Mouse (Mus musculus) bone marrow macrophage, adult 2 months (primary cell): ENCODE data around the gene Hcn1. TPM values are rescaled to one million over a fixed set of nuclear protein-coding genes. Genes with fewer than 3 reads are reported as not detected.

ENCODE experiments used
- H3K27ac ChIP-seq: 2 replicates; pipeline ENCODE4 v1.5.1; 2012; ENCODE audit warnings: low read depth, low read length; ENCODE audit not compliant: insufficient read depth
- H3K4me1 ChIP-seq: 2 replicates; pipeline ENCODE4 v1.6.1; 2012; ENCODE audit warnings: low read length; ENCODE audit not compliant: control insufficient read depth, insufficient read depth
- H3K4me3 ChIP-seq: 2 replicates; pipeline ENCODE4 v1.5.1; 2012; ENCODE audit warnings: mild to moderate bottlenecking, low read length, moderate library complexity; ENCODE audit not compliant: insufficient read depth
- CTCF ChIP-seq: IDR thresholded peaks from 2 replicates; pipeline ENCODE4 v1.5.1; 2012; ENCODE audit warnings: low read depth, mild to moderate bottlenecking, low read length, moderate library complexity
- POLR2A ChIP-seq: IDR thresholded peaks from 2 replicates; pipeline ENCODE4 v1.6.1; 2012; ENCODE audit warnings: mild to moderate bottlenecking, low read depth, low read length, borderline replicate concordance
- polyA plus RNA-seq: library from polyadenylated mRNA; stranded (reverse); fragments of >200 nt; gene quantifications from 2 replicates; pipeline ENCODE4 v1.2.4, GENCODE M21; 2012; ENCODE audit not compliant: missing spikeins, insufficient read depth, insufficient read length

The Hcn1 gene
- polyA plus RNA-seq, 1 experiment, result not detected

GRCm38 (mm10) chr13:117938761-117939160 is 336.6 kb downstream of the Hcn1 start:
- Histone ChIP-seq H3K4me3 (no peak overlapping the region), H3K27ac (no peak overlapping the region)

GRCm38 (mm10) chr13:117940536-117941280 is 338.6 kb downstream of the Hcn1 start:
- H3K4me1 ChIP-seq, result no peaks in the 10 kb centered on the region
- no peak overlapping the region for H3K27ac ChIP-seq
- no peak overlapping the region for H3K4me3 ChIP-seq
- TF ChIP-seq POLR2A (no peak), CTCF (no peak)

More at GRCm38 (mm10) chr13:117938761-117939160, 336.6 kb downstream of the Hcn1 start:
- TF ChIP-seq CTCF (no peak), POLR2A (no peak)
- no peaks in the 10 kb centered on the region for H3K4me1 ChIP-seq

- H3K27ac ChIP-seq, result no peak overlapping the region
- no peak overlapping the region for H3K4me3 ChIP-seq
- H3K4me1 ChIP-seq, result no peaks in the 10 kb centered on the region; the same call in 1 of the 2 replicates
- TF ChIP-seq CTCF (no peak), POLR2A (no peak)
Observed at GRCm38 (mm10) chr13:117946843-117947242, 344.7 kb downstream of the Hcn1 start.

DNA sequence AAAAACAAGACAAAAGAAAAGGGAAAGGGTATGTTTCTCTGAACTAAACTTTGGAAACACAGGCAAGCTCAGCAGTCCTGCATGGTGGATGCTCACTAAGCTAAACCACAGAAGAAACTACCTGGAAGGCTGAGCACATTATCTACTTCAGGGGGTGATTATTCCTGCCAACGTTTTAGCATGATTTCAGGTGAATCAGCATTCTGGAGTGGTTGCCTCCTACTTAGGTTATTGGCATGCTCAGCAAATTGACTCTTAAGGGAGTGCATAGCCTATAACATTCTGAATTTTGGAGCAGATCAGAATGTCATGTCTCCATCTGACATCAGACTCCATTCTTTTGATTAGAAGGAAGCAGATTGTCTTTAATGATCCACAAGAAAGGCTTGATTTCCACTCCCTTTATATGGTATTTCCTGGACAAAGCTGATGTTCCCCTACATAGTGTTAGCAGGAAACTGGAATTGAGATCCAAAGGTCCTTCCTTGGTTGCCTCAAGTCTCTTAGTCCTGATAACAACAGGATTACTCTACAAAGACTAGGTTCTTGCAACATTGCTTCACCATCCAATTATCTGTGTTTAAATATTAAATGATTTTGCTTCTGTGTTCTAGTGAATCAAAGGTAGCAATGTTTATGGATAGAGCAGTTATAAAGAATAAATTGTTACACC is 345.7 kb downstream of the Hcn1 start:
- H3K4me3 ChIP-seq, result no peak overlapping the region
- no peak overlapping the region for H3K27ac ChIP-seq
- TF ChIP-seq CTCF, result no peak
- TF ChIP-seq POLR2A, result no peak
- no peaks in the 10 kb centered on the region; the same call in 1 of the 2 replicates for H3K4me1 ChIP-seq

GRCm38 (mm10) chr13:117958496-117959421 is 356.6 kb downstream of the Hcn1 start:
- Histone ChIP-seq H3K4me3 (no peak overlapping the region), H3K4me1 (no peaks in the 10 kb centered on the region), H3K27ac (no peak overlapping the region)
- TF ChIP-seq CTCF, result no peak

- TF ChIP-seq POLR2A (no peak), CTCF (no peak)
- no peaks in the 10 kb centered on the region for H3K4me1 ChIP-seq
- H3K4me3 ChIP-seq, result no peak overlapping the region
- H3K27ac ChIP-seq, result no peak overlapping the region
Observed at GRCm38 (mm10) chr13:117964620-117965019, 362.5 kb downstream of the Hcn1 start.

GRCm38 (mm10) chr13:117975382-117975781 is 373.3 kb downstream of the Hcn1 start:
- TF ChIP-seq POLR2A (no peak), CTCF (no peak)

GRCm38 (mm10) chr13:117975823-117976222 is 373.7 kb downstream of the Hcn1 start:
- Histone ChIP-seq H3K4me3 (no peak overlapping the region), H3K27ac (no peak overlapping the region), H3K4me1 (no peaks in the 10 kb centered on the region)
- TF ChIP-seq CTCF (no peak), POLR2A (no peak)

More at GRCm38 (mm10) chr13:117975382-117975781, 373.3 kb downstream of the Hcn1 start:
- H3K4me1 ChIP-seq, result no peaks in the 10 kb centered on the region
- H3K27ac ChIP-seq, result no peak overlapping the region
- no peak overlapping the region for H3K4me3 ChIP-seq

- H3K27ac ChIP-seq, result no peak overlapping the region
- no peak overlapping the region for H3K4me3 ChIP-seq
- TF ChIP-seq CTCF, result no peak
- TF ChIP-seq POLR2A, result no peak
- 0 out of 2 replicates have a peak, but pooled peaks cover 2% of the 10 kb centered on the region for H3K4me1 ChIP-seq
Observed at GRCm38 (mm10) chr13:117984339-117984738, 382.2 kb downstream of the Hcn1 start.
